Mouse (Mus musculus) CH12.LX (cell line): ENCODE data around the gene Cds2. TPM values are rescaled to one million over a fixed set of nuclear protein-coding genes. Genes with fewer than 3 reads are reported as not detected.

ENCODE experiments used
- DNase-seq: peaks from one replicate; pipeline ENCODE4 v3.0.0-alpha.2; 2013; ENCODE audit errors: extremely low read depth
- H3K27ac ChIP-seq: 2 replicates; pipeline ENCODE4 v1.5.1; 2012; ENCODE audit warnings: low read depth, mild to moderate bottlenecking, control low read depth, moderate library complexity; ENCODE audit not compliant: insufficient read depth
- H3K27me3 ChIP-seq: replicated peaks from 2 replicates; pipeline ENCODE3; 2012; ENCODE audit warnings: inconsistent platforms
- H3K36me3 ChIP-seq, 2 experiments: replicated peaks in 1 of 2; 2 replicates each; pipeline versions ENCODE3 to v1.6.1; 2012; ENCODE audit warnings: inconsistent platforms in 1 of 2, low read length in 1 of 2, mild to moderate bottlenecking in 1 of 2, mixed read lengths in 1 of 2, moderate library complexity in 1 of 2; ENCODE audit not compliant: control insufficient read depth in 1 of 2, insufficient read depth in 1 of 2
- H3K4me1 ChIP-seq, 2 experiments: 2 replicates each; pipeline ENCODE4 v1.6.1; 2012; ENCODE audit warnings: inconsistent platforms in 1 of 2, moderate library complexity in 1 of 2; ENCODE audit not compliant: insufficient read depth in 2 of 2, control insufficient read depth in 1 of 2
- H3K4me2 ChIP-seq: 2 replicates; pipeline ENCODE4 v1.6.1; 2012; ENCODE audit warnings: low read depth, mild to moderate bottlenecking, control low read depth; ENCODE audit not compliant: poor library complexity, insufficient read depth, severe bottlenecking
- H3K4me3 ChIP-seq, 3 experiments: fragments of 150-350 bp in 1 of 3; sonication (generic) in 1 of 3; replicated peaks in 1 of 3; 2 replicates each; pipeline versions ENCODE3 to v1.5.1; 2011 to 2012; ENCODE audit warnings: low read depth in 2 of 3, low read length in 2 of 3, mild to moderate bottlenecking in 2 of 3, moderate library complexity in 2 of 3, control low read depth in 1 of 3, improper control_type of control experiment in 1 of 3, inconsistent platforms in 1 of 3, mixed read lengths in 1 of 3; ENCODE audit not compliant: poor library complexity in 1 of 3
- H3K79me2 ChIP-seq: replicated peaks from 2 replicates; pipeline ENCODE4 v1.6.1; 2012; ENCODE audit warnings: mild to moderate bottlenecking, moderate library complexity; ENCODE audit not compliant: control insufficient read depth, poor library complexity, insufficient read depth, severe bottlenecking; ENCODE audit errors: extremely low read depth
- H3K9ac ChIP-seq: 2 replicates; pipeline ENCODE4 v1.6.1; 2012; ENCODE audit warnings: low read depth, mild to moderate bottlenecking, control low read depth, moderate library complexity; ENCODE audit not compliant: insufficient read depth
- H3K9me3 ChIP-seq: replicated peaks from 2 replicates; pipeline ENCODE3; 2012; ENCODE audit warnings: low read length, inconsistent platforms, mixed read lengths
- E2F4 ChIP-seq: IDR thresholded peaks from 2 replicates; pipeline ENCODE4 v1.6.1; 2011; ENCODE audit warnings: low read depth, low read length, improper control_type of control experiment; ENCODE audit not compliant: insufficient replicate concordance
- ELF1 ChIP-seq: IDR thresholded peaks from 2 replicates; pipeline ENCODE4 v1.6.1; 2014; ENCODE audit warnings: low read depth, mild to moderate bottlenecking, inconsistent platforms, low read length, improper control_type of control experiment
- GABPA ChIP-seq: IDR thresholded peaks from 2 replicates; pipeline ENCODE4 v1.6.1; 2012; ENCODE audit warnings: low read depth, low read length, improper control_type of control experiment, inconsistent platforms; ENCODE audit not compliant: insufficient replicate concordance
- HCFC1 ChIP-seq: IDR thresholded peaks from 2 replicates; pipeline ENCODE4 v1.6.1; 2012; ENCODE audit warnings: low read depth, mild to moderate bottlenecking, inconsistent platforms, low read length, improper control_type of control experiment
- JUND ChIP-seq: conservative IDR thresholded peaks from 2 replicates; pipeline ENCODE4 v1.6.1; 2011; ENCODE audit warnings: low read depth, low read length, improper control_type of control experiment
- MEF2A ChIP-seq: IDR thresholded peaks from 2 replicates; pipeline ENCODE4 v1.6.1; 2014; ENCODE audit warnings: low read depth, mild to moderate bottlenecking, inconsistent platforms, low read length, improper control_type of control experiment, borderline replicate concordance
- MXI1 ChIP-seq: IDR thresholded peaks from 2 replicates; pipeline ENCODE4 v1.6.1; 2011; ENCODE audit warnings: mild to moderate bottlenecking, low read depth, low read length, improper control_type of control experiment
- NELFE ChIP-seq: IDR thresholded peaks from 2 replicates; pipeline ENCODE4 v1.6.1; 2011; ENCODE audit warnings: low read depth, low read length, improper control_type of control experiment
- PAX5 ChIP-seq: IDR thresholded peaks from 2 replicates; pipeline ENCODE4 v1.6.1; 2012; ENCODE audit warnings: low read length, inconsistent platforms, mixed read lengths
- POLR2A ChIP-seq: IDR thresholded peaks from 2 replicates; pipeline ENCODE4 v1.6.1; 2011; ENCODE audit warnings: low read depth, mild to moderate bottlenecking, improper control_type of control experiment, low read length
- RCOR1 ChIP-seq: conservative IDR thresholded peaks from 2 replicates; pipeline ENCODE4 v1.6.1; 2012; ENCODE audit warnings: low read depth, mild to moderate bottlenecking, inconsistent platforms, low read length, improper control_type of control experiment
- SIN3A ChIP-seq: IDR thresholded peaks from 2 replicates; pipeline ENCODE4 v1.6.1; 2012; ENCODE audit warnings: low read length, improper control_type of control experiment, inconsistent platforms
- SMC3 ChIP-seq: IDR thresholded peaks from 2 replicates; pipeline ENCODE4 v1.6.1; 2011; ENCODE audit warnings: low read depth, low read length, improper control_type of control experiment
- TBP ChIP-seq: conservative IDR thresholded peaks from 2 replicates; pipeline ENCODE4 v1.6.1; 2011; ENCODE audit warnings: low read depth, low read length, improper control_type of control experiment
- UBTF ChIP-seq: IDR thresholded peaks from 2 replicates; pipeline ENCODE4 v1.6.1; 2012; ENCODE audit warnings: low read depth, mild to moderate bottlenecking, inconsistent platforms, low read length, improper control_type of control experiment, moderate library complexity
- USF1 ChIP-seq: IDR thresholded peaks from 2 replicates; pipeline ENCODE4 v1.6.1; 2014; ENCODE audit warnings: low read depth, mild to moderate bottlenecking, inconsistent platforms, low read length, improper control_type of control experiment
- ZC3H11A ChIP-seq: IDR thresholded peaks from 2 replicates; pipeline ENCODE4 v1.6.1; 2012; ENCODE audit warnings: low read depth, mild to moderate bottlenecking, inconsistent platforms, low read length, improper control_type of control experiment
- ZMIZ1 ChIP-seq: IDR thresholded peaks from 2 replicates; pipeline ENCODE4 v1.6.1; 2012; ENCODE audit warnings: low read depth, mild to moderate bottlenecking, inconsistent platforms, low read length, improper control_type of control experiment
- ZNF384 ChIP-seq: IDR thresholded peaks from 2 replicates; pipeline ENCODE4 v1.6.1; 2012; ENCODE audit warnings: low read depth, low read length, improper control_type of control experiment, inconsistent platforms
- dilution Hi-C: fragments of 300-500 bp; cut with MboI; formaldehyde crosslinking; loops from 2 replicates; pipeline ENCODE4 v1.14.3; 2020; ENCODE audit warnings: low sequenced_read_pairs; ENCODE audit not compliant: extremely low pct_unique_long_range_greater_than_20kb, extremely low pct_ligation_motif_present
- in situ Hi-C: fragments of 300-500 bp; cut with MboI; formaldehyde crosslinking; loops from 3 replicates; pipeline ENCODE4 v1.14.3; 2019; ENCODE audit warnings: low sequenced_read_pairs, low pct_ligation_motif_present, low pct_unique_long_range_greater_than_20kb, mixed read lengths
- polyA plus RNA-seq: library from polyadenylated mRNA; unstranded; fragments of >175 nt; gene quantifications from 2 replicates; pipeline ENCODE4 v1.2.1, GENCODE M21; 2012; ENCODE audit warnings: low read depth; ENCODE audit not compliant: insufficient read length
- total RNA-seq, 2 experiments: library from RNA; depleted of rRNA; stranded (reverse); fragments of 300-350 nt in 1 of 2; fragments of >200 nt in 1 of 2; gene quantifications; 2 replicates each; pipeline ENCODE4 v1.2.3; 2012 to 2014

Cds2 gene
- total and polyA plus RNA-seq, 3 experiments: 20.3 to 38.9 (median 21.2) TPM

DNA sequence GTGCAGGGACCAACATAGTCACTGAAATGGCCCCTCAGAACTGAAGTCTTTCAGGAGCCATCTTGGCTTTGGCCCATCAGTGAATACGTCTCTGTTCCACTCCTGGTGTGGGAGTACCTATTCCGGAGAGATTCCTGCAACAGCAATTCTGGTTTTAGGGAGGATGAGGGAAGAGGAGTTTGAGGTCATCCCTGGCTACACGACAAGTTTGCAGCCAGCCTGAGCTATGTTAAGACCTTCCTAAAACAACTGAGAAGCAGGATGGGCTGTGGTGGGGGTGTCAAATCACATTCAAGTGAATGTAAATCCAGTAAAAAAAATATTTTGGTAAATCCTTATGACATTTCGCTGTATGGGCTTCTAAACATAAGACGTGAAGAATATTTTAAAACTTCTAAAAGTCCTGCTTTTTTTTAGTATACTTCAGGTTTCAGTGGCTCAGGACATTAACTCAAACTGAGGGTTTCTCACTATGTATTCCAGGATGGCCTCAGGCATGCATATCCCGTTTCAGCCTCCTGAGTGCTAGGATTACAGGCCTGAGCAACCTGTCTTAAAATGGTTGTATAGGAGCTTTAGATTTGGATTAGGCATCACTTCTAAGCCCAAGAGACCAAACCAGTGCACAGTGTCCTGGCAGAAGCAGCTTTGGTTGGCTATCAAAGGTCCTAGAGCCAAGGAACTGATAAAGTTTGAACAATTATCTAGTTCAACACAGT is 5.4 kb upstream of the Cds2 start:
- Histone ChIP-seq H3K36me3 (peaks cover 0 to 10% of the 10 kb centered on the region in 2 experiments), H3K27me3 (no peaks in the 10 kb centered on the region), H3K27ac (no peak overlapping the region), H3K4me1 (peaks cover 0 to 13% of the 10 kb centered on the region in 2 experiments; a peak in 2 of 4 replicates), H3K79me2 (peaks cover 4% of the 10 kb centered on the region), H3K4me3 (no peak overlapping the region), H3K9me3 (no peaks in the 10 kb centered on the region), H3K9ac (no peak overlapping the region), H3K4me2 (no peak overlapping the region)
- dilution Hi-C loops: no loop called here
- no peak for DNase-seq
- in situ Hi-C loops: no loop called here
- no peak for TF ChIP-seq E2F4
- no peak for TF ChIP-seq UBTF
- no peak for TF ChIP-seq HCFC1
- no peak for TF ChIP-seq PAX5
- TF ChIP-seq ELF1: no peak
- TF ChIP-seq ZC3H11A: no peak
- TF ChIP-seq MEF2A: no peak
- TF ChIP-seq SMC3: no peak
- no peak for TF ChIP-seq GABPA
- no peak for TF ChIP-seq SIN3A
- no peak for TF ChIP-seq POLR2A
- TF ChIP-seq TBP: no peak
- no peak for TF ChIP-seq JUND

- Histone ChIP-seq H3K79me2 (peaks cover 13% of the 10 kb centered on the region), H3K36me3 (peaks cover 0 to 10% of the 10 kb centered on the region in 2 experiments), H3K4me3 (no peak overlapping the region), H3K27ac (no peak overlapping the region), H3K4me2 (no peak overlapping the region), H3K27me3 (no peaks in the 10 kb centered on the region), H3K4me1 (peaks cover 0 to 15% of the 10 kb centered on the region in 2 experiments; a peak in 2 of 4 replicates), H3K9ac (no peak overlapping the region), H3K9me3 (no peaks in the 10 kb centered on the region)
- TF ChIP-seq ZC3H11A: no peak
- no peak for TF ChIP-seq NELFE
- TF ChIP-seq RCOR1: no peak
- no peak for TF ChIP-seq TBP
- TF ChIP-seq MXI1: no peak
- TF ChIP-seq MEF2A: no peak
- TF ChIP-seq ZMIZ1: no peak
- no peak for TF ChIP-seq POLR2A
- no peak for TF ChIP-seq USF1
- TF ChIP-seq PAX5: no peak
- TF ChIP-seq ZNF384: no peak
- in situ Hi-C loops: loop anchor here (5.0 kb wide), 1 partner anchor 42 kb away; no protein-coding TSS in a partner anchor
- DNase-seq: no peak
- dilution Hi-C loops: no loop called here
These were observed 2.3 kb upstream of the Cds2 start for GRCm38 (mm10) chr2:132260601-132261000.
